Mouse (Mus musculus) heart, adult 11 months (tissue): ENCODE measurements at regions not wholly inside any gene's neighbourhood (a gene's known extent, or its start where the extent isn't known, plus 50 kb on each side); places are given as distances from the start of the nearest gene placed in this dataset.

ENCODE experiments used
- DNase-seq: peaks from one replicate; pipeline ENCODE4 v3.0.0; 2022

GRCm38 (mm10) chr13:52422456-52422855 lies 108.6 kb downstream of the Diras2 start:
- DNase-seq: no peak

- DNase-seq: no peak
Measured at GRCm38 (mm10) chr13:52428527-52428926, 102.6 kb downstream of the Diras2 start.

- no peak for DNase-seq
Measured at GRCm38 (mm10) chr13:52436756-52437155, 94.3 kb downstream of the Diras2 start.

- no peak for DNase-seq
Measured at GRCm38 (mm10) chr13:52445513-52445912, 85.6 kb downstream of the Diras2 start.

GRCm38 (mm10) chr13:52448902-52449301 lies 82.2 kb downstream of the Diras2 start:
- DNase-seq: no peak

GRCm38 (mm10) chr13:52451486-52451885 lies 79.6 kb downstream of the Diras2 start:
- DNase-seq: no peak

- DNase-seq: no peak
Measured at GRCm38 (mm10) chr13:52452291-52452690, 78.8 kb downstream of the Diras2 start.
